Mouse (Mus musculus): ENCODE measurements around the gene Syvn1.
A peak's percentile ranks its signal among the peaks of the same experiment; 100 is the strongest.

The Syvn1 gene

DNA sequence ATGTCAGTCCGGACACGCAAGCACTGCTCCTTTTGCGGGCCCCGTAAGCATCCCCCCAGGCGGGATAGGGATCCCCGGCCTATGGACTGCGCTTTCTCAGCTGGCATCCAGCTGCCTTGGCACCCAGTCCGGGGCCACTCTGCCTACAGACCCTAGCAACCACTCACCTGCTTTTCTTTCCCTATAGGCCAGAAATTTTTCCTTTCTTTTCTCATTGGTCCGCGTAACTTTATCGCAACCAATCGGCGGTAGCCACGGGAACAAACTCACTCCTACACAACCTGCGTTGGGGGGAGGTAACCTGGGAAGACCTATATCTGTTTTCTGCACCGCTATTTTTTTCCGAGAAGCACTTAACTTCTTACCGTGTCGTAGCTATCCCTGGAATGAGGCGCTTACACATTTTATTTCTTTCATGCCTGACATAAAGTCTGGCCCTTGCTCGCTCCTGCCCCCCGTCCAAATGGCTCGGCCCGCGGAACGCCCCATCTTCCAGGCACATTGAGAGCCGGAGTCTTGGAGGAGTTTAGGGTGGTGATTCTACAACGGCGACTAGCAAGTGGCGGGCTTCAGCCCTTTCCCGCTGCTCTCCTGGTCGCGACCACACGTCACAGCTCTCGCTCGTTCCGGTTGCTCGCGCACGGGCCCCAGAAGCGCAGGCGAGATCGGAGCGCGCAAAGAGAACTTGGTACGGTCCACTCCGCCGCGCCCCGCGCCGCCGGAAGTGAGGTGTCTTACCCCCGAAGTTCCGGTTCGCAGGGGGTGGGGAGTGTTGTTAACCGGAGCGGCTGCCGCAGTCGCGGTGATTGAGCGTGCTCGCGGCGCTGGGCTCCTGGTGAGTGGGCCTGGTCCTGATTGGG lies at the start of gene Syvn1:
Gene Syvn1 (plus strand): TSS at position 283 of the 860 bp plus-strand sequence.
- DNase-seq (ENCODE audit: low spot score): peak; percentile 97

GRCm38 (mm10) chr19:5998180-5998579 lies 48.2 kb upstream of the Syvn1 start:
- no peak for DNase-seq (ENCODE audit: low spot score)

DNA sequence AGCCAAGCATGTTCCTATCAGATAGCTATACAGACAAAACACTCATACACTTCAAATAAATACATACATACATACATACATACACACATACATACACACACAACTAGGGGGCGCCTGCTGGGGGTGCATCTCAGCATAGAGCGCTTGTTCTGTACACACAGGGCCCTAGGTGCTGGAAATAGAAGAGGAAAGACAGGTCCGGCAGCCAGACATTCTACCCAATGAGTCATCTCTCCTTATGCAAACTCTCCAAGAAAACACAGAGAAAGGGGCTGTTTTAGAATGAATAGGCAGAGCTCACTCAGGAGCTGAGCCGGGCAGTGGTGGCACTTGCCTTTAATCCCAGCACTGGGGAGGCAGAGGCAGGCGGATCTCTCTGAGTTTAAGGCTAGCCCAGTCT lies 46.4 kb upstream of the Syvn1 start:
- no peak for DNase-seq (ENCODE audit: low spot score)

- DNase-seq (ENCODE audit: low spot score): no peak
These were observed 40.8 kb upstream of the Syvn1 start for GRCm38 (mm10) chr19:6005541-6005940.

DNA sequence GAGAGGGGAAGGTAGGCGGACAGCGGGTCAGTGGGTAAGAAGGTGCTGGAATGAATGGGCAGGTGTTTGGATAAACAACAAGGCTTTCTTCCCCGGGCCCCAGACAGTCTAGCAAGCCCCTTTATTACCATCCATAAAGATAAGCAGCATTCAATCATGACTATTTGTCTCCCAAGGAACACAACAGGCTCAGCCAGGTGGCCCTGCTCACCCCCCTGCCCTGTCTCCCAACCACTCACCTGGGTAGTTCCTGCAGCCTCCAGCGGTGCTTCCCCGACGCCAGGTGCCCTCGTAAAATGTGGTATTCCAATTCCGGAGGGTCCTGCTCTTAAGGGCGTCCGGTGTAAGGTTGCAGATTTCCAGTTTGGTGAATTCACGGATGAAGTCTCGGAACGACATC lies 39.4 kb upstream of the Syvn1 start:
- DNase-seq (ENCODE audit: low spot score): no peak

- DNase-seq (ENCODE audit: low spot score): no peak
These were observed 37.2 kb upstream of the Syvn1 start for GRCm38 (mm10) chr19:6009137-6009536.

DNA sequence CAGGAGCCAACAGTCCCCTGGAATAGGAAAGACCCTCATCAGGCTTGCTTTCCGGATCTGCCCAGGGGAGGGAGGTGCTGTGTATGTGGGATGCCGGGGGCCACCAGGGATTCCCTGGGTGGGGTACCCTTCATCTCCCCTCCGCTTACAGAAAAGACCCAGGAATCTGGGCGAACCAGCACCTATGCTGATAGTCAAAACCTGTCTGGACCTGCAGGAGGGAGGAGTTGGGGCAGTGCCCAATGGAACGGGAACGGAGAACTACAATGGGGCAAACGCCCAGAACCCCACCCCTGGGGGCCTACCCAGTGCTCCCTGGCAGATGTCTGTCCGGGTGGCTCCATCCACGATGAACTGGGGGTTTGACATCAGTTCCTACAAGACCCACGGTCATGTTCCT lies 32.7 kb upstream of the Syvn1 start:
- no peak for DNase-seq (ENCODE audit: low spot score)

DNA sequence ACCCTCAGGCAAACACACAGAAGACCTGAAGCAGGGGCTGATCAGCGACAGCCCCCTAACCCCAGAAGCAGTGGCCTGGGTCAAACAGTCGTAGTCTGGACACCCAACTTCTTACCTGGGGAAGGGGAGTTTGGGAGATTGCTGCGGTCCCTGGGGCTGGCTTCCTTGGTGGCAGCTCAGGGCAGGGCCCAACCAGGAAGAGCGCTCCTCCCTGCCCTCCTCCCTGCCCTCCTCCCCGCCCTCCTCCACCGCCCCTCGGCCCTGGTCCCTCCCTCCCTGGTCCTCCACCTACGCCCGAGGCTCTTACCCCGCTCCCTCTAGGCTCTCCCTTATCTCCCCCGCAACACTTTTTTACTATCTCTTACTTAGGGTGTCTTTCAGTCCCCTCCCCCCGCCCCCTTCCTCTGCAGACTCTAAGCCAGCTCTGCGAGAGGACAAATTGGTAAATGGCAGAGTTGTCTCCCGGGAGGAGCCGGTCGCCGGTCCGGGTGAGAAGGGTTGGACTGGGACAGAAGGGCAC lies 31.3 kb upstream of the Syvn1 start:
- DNase-seq (ENCODE audit: low spot score): peak; percentile 54

DNA sequence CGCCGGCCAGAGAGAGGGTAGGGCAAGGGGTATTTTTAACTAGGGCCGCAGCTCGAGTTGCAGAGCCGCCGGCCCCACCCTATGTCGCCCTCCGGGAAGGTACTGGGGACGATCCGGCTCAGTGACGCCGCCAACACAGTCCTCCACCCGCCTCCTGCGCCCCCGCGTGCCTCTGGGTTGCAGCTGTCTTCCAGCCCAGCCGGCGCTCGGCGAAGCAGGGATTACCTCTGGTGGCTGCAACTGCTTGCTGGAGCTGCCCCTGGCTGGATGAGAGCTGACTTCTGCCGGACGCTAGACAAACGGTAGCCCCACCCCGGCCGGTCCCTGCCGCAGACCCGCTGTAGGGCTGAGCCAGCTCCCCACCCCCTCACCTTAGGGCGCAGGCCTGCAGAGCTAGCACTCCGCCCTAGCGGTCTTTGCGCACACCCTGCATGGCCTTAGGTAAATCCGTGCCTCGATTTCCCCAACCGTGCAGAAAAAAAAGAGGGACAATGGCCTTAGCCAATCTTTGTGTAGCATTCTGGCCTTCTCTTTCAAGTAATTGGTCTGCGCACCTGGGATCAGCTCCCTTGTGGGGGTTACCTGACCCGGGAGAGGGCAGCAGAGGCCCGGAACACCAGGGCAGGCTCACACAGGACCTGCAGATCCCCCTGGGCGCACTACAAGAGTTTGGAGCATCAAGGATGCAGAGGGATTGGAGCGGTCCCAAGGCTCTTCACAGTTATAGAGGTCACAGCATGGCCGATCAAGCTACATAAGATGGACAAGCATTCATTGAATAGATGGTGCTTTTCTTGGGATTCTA lies 30.7 kb upstream of the Syvn1 start, which contains the start of gene Capn1:
Gene Capn1 (minus strand): TSS at position 387 of the 805 bp plus-strand sequence.
- peak; percentile 86 for DNase-seq (ENCODE audit: low spot score)

- peak; percentile 23 for DNase-seq (ENCODE audit: low spot score)
These were observed 29.8 kb upstream of the Syvn1 start for GRCm38 (mm10) chr19:6016532-6016931.

GRCm38 (mm10) chr19:6018142-6019089 lies 28.0 kb upstream of the Syvn1 start:
- peak; percentile 80 for DNase-seq (ENCODE audit: low spot score)

DNA sequence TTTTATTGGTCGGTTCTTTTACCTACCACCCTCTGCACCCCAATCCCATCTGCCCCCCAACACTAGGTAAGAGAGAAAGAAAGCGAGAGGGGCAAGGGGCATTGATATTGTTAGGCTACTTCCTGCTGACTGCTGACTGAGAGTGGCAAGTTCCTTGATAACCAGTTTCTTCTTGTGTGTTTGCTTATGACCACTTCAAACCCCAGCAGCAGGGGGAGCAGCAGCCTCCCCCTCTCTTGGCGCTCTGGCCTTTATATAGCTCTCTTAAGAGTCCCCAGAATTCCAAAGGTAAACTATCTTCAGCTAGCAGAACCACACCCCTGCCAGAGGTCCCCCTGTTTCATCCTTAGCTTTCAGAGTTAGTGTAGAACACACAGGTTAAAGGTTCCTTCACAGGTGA lies 26.1 kb upstream of the Syvn1 start:
- no peak for DNase-seq (ENCODE audit: low spot score)

DNA sequence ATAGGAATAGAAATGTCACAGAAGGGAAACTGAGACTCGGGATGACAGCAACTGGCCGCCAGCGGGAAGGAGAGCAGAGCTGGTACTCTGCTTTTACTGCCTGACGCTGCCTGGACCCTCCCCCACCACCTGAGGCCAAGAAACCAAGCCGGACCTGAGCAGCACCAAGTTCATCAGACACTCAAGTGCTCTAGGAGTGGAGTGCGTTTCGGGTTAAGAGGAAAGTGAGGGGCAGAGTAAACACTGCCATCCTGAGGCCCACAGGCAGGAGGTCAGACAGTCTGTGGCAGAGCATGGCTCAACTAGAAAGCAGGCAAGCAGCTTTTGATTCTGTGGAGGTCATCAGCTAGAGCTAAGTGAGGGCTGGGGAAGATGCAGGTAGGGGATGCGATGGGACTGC lies 23.3 kb upstream of the Syvn1 start:
- no peak for DNase-seq (ENCODE audit: low spot score)

DNA sequence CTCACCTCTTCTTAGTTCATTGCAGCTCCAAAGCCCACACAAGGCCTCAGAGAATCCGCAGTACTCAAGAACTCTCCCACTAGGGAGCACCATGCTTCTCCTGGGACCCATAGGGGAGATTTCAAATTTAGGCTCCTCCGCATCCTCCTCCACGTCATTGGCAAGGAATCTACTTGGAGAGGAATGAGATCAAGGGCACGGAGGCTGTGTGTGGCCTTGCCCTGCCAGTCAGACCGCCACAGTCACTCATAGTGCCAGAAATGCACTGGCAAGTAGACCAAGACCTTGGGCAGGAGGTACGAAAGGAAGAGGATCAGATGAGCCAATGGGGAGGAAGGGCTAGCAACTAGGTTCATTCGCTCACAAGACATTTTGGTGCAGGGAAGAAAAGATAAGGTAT lies 22.4 kb upstream of the Syvn1 start:
- DNase-seq (ENCODE audit: low spot score): no peak

DNA sequence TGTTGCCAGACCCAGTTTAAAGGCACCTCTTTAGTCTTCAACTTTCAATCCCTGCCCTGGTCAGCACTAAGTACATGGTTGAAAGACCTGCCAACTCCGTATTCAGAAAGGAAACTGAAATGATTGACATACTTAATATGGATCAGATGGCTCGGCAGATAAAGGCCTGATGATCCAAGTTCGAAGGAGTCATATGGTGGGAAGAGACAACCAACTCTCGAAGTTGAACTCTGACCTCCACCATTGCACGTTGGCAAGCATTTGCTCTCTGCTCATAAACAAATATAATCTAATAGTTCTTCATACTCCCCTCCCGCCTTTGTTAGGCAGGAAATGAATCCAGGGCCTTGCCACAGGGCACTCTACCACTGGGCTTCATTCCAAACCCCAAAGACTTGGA lies 17.4 kb upstream of the Syvn1 start:
- no peak for DNase-seq (ENCODE audit: low spot score)

DNA sequence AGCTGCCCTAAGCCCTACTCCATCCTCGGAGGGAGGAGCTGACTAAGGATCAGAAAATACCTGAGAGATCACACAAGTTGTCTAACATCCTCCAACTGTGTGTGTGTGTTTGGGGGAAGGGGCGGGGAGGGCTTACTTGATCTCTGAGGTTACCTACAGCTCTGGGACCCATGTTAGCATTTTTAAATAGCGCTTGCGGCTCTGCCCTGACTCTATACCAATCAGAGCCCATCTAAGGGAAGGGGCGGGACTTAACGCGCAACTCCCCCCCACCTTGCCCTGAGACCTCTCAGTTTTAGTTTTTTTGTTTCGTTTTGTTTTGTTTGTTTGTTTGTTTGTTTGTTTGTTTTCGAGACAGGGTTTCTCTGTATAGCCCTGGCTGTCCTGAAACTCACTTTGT lies 16.9 kb upstream of the Syvn1 start:
- no peak for DNase-seq (ENCODE audit: low spot score)

- no peak for DNase-seq (ENCODE audit: low spot score)
These were observed 15.7 kb upstream of the Syvn1 start for GRCm38 (mm10) chr19:6030520-6031280.

DNA sequence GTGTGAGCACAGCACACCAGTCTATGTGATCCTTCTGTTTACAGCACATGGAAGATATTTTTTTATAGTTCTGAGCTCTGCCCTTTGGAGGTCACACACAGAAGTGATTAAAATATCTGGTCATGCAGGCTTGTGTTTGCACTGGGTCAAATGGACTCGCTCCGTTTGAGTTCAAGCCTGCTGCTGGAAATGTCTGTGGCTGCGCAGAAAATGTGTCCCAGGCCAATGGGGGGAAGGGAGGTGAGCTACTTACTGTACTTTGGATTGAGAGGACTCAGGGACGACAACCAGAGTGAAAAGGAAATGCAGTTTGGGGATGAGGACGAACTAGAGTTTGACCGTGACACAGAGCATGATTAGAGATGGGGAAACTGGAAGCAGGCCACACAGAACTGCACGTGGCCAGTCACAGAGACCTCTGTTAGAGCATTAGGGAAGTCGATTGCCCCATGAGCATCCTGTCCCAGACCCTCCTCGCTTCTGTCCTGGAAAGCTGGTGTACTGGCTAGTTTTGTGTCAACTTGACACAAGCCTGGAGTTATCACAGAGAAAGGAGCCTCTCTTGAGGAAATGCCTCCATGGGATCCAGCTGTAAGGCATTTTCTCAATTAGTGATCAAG lies 10.3 kb upstream of the Syvn1 start:
- DNase-seq (ENCODE audit: low spot score): no peak

DNA sequence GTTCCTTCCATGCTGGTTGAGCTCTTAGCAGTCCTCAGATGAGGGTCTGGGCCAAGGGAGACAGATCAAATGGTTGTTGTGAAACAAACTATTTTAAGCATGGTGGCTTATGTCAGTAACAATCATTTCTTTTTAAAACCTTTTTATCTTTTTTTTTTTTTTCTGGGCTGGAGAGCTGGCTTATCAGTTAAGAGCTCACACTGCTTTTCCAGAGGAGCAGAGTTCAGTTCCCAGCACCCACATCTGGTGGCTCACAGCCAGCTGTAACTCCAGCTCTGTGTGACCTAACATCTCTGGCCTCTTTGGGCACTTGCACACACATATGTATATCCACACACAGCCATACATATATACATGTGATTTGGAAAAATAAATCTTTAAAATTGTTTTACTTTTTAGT lies 8.7 kb upstream of the Syvn1 start:
- no peak for DNase-seq (ENCODE audit: low spot score)

DNA sequence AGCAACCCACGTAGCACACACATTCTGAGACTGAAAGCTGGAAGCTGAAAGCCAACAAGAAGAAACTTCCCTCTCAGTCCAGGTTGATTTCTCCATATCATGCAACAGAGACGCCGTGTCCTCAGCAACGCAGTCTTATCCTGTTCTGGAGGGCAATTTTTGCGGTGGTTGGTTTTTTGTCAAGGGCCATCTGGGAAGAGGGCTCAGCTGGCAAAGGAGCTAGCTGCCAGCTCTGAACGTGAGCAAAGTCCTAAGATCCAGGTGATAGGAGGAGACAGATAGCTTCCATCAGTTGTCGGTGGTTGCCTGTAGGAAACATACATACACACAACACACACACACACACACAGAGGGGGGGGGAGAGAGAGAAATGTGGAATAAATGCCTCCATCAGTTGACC lies 8.1 kb upstream of the Syvn1 start:
- DNase-seq (ENCODE audit: low spot score): no peak

GRCm38 (mm10) chr19:6040002-6040401 lies 6.4 kb upstream of the Syvn1 start:
- no peak for DNase-seq (ENCODE audit: low spot score)
